Mouse (Mus musculus) heart, adult 8-10 months (tissue): ENCODE results near the gene Pank1. TPM values are rescaled to one million over a fixed set of nuclear protein-coding genes. Genes with fewer than 3 reads are reported as not detected.

ENCODE experiments used
- microRNA-seq: library from miRNA; unstranded; fragments of <30 nt; microRNA quantifications from one replicate; pipeline ENCODE4 v1.2.0, GENCODE M21; 2022
- total RNA-seq, 4 experiments: library from RNA; stranded (reverse); gene quantifications; 2 replicates each; pipeline ENCODE4 v1.2.4; 2022

Pank1 gene
- total RNA-seq, 4 experiments from 2014 or later: 40.7 to 48.9 (median 45.0) TPM

Small RNAs within 50 kb of the gene (microRNA-seq; reads per million reads assigned to microRNA genes)
- 917 reads per million, percentile 81 among the genes with 10 or more reads in this experiment for gene Mir107

Other genes starting within 250 kb of the Pank1 start
- 1 to 10 TPM; 1.2 to 2.1 (median 1.8) TPM for gene Ifit1bl2, start 238.7 kb downstream of the Pank1 start, total RNA-seq
- gene Ifit1, start 238.6 kb downstream of the Pank1 start, total RNA-seq: 1 to 10 TPM in 2 of 4 experiments, under 1 TPM in 2; 0.90 to 1.3 (median 1.0) TPM
- gene Slc16a12, start 132.2 kb downstream of the Pank1 start, total RNA-seq: 1 to 10 TPM; 1.2 to 3.3 (median 2.1) TPM
- under 1 TPM; 0.30 to 0.87 (median 0.56) TPM for gene Kif20b, start 42.9 kb upstream of the Pank1 start, total RNA-seq